Mouse (Mus musculus) erythroblast, embryonic 14.5 days (primary cell): ENCODE results near the gene Stambpl1.

Experiments
- GATA1 ChIP-seq: IDR thresholded peaks from 2 replicates; pipeline ENCODE4 v1.6.1; 2012; ENCODE audit warnings: low read length, inconsistent platforms, mixed read lengths
- TAL1 ChIP-seq: IDR thresholded peaks from 3 replicates; pipeline ENCODE4 v1.6.1; 2012; ENCODE audit warnings: low read length, inconsistent platforms, mixed read lengths

GRCm38 (mm10) chr19:34222805-34223204 is 30.8 kb downstream of the Stambpl1 start:
- TF ChIP-seq GATA1 (no peak), TAL1 (no peak)
